Mouse (Mus musculus) neural tube, embryonic 14.5 days (tissue): ENCODE measurements around the gene Rab22a. TPM values are rescaled to one million over a fixed set of nuclear protein-coding genes. Genes with fewer than 3 reads are reported as not detected.
"Not testable (repeated sequence)": the region's sequence is repeated elsewhere in the genome, so short reads cannot be mapped to it uniquely, and the experiment has no call there.

Source experiments
- ATAC-seq: fragments of 200-750 bp; cut with Nextera tagmentation; 2 replicates; pipeline ENCODE4 v1.8.0; 2017; ENCODE audit warnings: low read depth, mild to moderate bottlenecking, moderate TSS enrichment, moderate library complexity
- H3K27ac ChIP-seq: fragments of 300-500 bp; sonication (generic); 2 replicates; pipeline ENCODE4 v1.5.1; 2014; ENCODE audit warnings: low read depth, mild to moderate bottlenecking, control low read depth, low read length, moderate library complexity, mixed read lengths
- H3K27me3 ChIP-seq: fragments of 300-500 bp; sonication (generic); 2 replicates; pipeline ENCODE4 v1.6.1; 2014; ENCODE audit warnings: low read length; ENCODE audit not compliant: control insufficient read depth, insufficient read depth
- H3K36me3 ChIP-seq: fragments of 300-500 bp; sonication (generic); 2 replicates; pipeline ENCODE4 v1.6.1; 2014; ENCODE audit warnings: low read length, mixed read lengths; ENCODE audit not compliant: control insufficient read depth, insufficient read depth
- H3K4me1 ChIP-seq: fragments of 300-500 bp; sonication (generic); 2 replicates; pipeline ENCODE4 v1.6.1; 2014; ENCODE audit warnings: low read length; ENCODE audit not compliant: control insufficient read depth, insufficient read depth
- H3K4me2 ChIP-seq: fragments of 300-500 bp; sonication (generic); 2 replicates; pipeline ENCODE4 v1.6.1; 2014; ENCODE audit warnings: mild to moderate bottlenecking, low read depth, low read length, control low read depth
- H3K4me3 ChIP-seq: fragments of 300-500 bp; sonication (generic); 2 replicates; pipeline ENCODE4 v1.5.1; 2014; ENCODE audit warnings: low read depth, low read length, control low read depth, mixed read lengths
- H3K9ac ChIP-seq: fragments of 300-500 bp; sonication (generic); replicated peaks from 2 replicates; pipeline ENCODE4 v1.6.1; 2014; ENCODE audit warnings: low read depth, mild to moderate bottlenecking, control low read depth, low read length, mixed read lengths
- H3K9me3 ChIP-seq: fragments of 300-500 bp; sonication (generic); 2 replicates; pipeline ENCODE4 v1.6.1; 2016; ENCODE audit warnings: low read length; ENCODE audit not compliant: control insufficient read depth
- WGBS: fragments of 180-500 bp; shearing (Covaris S2); extraction: QIAGEN DNeasy Blood & Tissue Kit; methylation state at CpG from one replicate; pipeline ENCODE4 v1.1.7; 2014; 5-methylcytosine and 5-hydroxymethylcytosine counted together
- polyA plus RNA-seq: library from polyadenylated mRNA; unstranded; fragments of >200 nt; fragmentation: Nextera tagmentation; extraction: Ambion mirVana; gene quantifications from 2 replicates; pipeline ENCODE4 v1.2.1, GENCODE M21; 2014

Rab22a gene
- polyA plus RNA-seq: 35.5 and 38.4 TPM in 2 replicates

DNA sequence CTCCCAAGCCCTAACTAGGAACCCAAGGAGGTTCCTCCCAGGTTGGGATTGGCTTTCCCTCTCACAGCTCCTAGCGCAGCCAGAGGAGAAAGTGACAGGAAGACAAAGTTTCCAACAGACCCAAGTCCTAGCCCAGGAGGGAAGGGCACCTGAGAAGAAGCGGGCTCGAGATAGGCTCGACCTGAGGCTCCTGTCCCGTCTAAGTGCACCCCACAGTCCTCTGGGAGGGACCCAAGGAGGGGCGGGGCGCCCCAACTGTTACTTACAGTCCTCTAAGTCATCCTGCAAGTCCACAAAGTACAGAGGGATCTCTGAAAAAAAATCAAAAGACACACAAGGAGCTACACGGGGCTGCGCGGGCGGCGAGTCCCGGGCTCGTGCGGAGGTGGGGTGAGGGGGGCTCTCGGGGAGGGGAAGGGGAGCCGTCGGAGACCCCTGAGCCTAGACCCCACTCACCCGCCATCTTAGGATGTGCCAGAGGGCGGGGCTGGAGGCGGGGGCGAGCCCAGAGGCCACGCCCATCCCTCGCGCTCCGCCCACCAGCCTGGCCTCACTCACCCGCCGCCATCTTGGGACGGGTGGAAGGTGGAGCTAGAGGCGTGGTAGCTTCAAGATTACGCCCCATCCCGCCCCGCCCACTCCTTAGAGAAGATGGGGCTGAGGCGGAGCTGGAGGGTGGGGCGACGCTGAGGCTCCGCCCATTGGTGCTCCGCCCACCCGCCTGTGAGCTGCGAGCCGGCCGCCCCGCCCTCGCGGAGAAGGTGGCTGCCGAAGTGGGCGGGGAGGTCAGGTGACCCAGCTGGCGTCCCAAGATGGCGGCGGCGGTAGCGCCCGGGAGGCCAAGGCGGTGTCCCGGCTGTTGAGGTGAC lies at the start of gene Rab22a:
Rab22a (plus strand) TSS at position 704 of the 869 bp plus-strand sequence.
- Histone ChIP-seq H3K36me3 (peaks cover 5% of the 10 kb centered on the region; the same call in 1 of the 2 replicates), H3K4me2 (peak within 1 kb of the TSS; percentile 91), H3K27me3 (no peaks in the 10 kb centered on the region), H3K27ac (peak within 1 kb of the TSS; percentile 34), H3K4me1 (peaks cover 14% of the 10 kb centered on the region), H3K4me3 (peak within 1 kb of the TSS; percentile 93), H3K9me3 (no peaks in the 10 kb centered on the region), H3K9ac (peak within 1 kb of the TSS; percentile 75)
- WGBS: under 1% methylated on average over 49 of the region's 55 CpGs
- ATAC-seq: peak; percentile 92

DNA sequence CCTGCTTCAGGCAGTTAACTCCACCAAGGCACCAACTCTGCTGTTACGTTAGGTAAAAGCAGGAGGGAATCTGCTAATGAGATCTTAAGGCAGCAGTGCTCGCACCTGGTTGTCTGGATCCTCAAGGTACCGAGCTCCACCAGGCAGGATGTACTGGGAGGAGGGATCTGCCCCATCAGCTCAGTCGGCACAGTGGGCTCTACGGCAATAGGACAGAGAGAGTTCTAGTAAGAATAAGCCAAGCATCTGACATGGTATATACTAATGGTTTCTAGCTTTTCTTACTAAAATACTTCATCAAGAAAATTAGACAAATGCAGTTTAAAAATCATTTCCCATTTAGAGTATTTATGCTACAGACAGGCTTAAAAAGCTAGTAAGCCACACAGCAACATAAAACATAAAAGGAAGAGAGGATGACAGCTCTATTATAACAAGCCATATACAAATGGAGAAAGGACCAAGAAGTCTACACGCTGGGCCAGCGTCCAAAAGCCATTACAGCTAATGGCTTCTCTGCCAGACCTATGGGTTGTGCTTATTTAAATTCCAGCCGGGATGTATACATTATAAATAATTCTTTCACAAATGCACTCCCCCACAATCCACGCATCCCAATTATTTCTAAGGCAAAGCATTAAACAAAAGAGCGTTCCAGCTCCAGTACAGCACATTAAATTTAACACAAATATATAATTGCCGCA lies 44.0 kb upstream of the Rab22a start:
- H3K4me3 ChIP-seq: no peak overlapping the region
- no peak overlapping the region for H3K27ac ChIP-seq
- 0 out of 2 replicates have a peak, but pooled peaks cover 4% of the 10 kb centered on the region for H3K4me1 ChIP-seq
- H3K27me3 ChIP-seq: no peaks in the 10 kb centered on the region
- WGBS: 48% methylated on average over 11 of the region's 11 CpGs
- 0 out of 2 replicates have a peak, but pooled peaks cover 3% of the 10 kb centered on the region for H3K9me3 ChIP-seq
- ATAC-seq: peak; percentile 31; the same call in 1 of the 2 replicates
- no peak overlapping the region for H3K4me2 ChIP-seq
- no peaks in the 10 kb centered on the region for H3K36me3 ChIP-seq
- no peak overlapping the region for H3K9ac ChIP-seq

DNA sequence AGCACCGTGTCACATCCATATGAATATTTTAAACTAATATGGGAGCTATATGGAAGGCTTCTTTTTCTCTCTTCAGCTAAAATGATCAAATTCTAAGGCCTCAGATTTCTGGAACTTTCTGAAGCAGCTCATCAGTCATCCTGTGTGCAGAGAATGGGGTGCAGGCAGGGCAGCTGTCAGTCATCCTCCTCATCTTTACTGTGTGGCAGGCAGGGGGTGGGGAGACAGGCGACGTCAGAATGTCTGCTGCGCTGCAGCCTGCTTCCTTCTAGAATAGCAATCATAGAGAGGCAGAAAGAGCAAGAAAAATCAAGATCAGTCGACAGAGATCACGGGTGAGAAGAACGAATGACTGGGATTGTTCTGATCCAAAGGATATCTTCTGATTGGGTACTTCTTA lies 43.4 kb upstream of the Rab22a start:
- H3K9me3 ChIP-seq: 0 out of 2 replicates have a peak, but pooled peaks cover 3% of the 10 kb centered on the region
- H3K27ac ChIP-seq: no peak overlapping the region
- WGBS: 46% methylated on average over 7 of the region's 7 CpGs
- no peak overlapping the region for H3K4me3 ChIP-seq
- 0 out of 2 replicates have a peak, but pooled peaks cover under 1% of the 10 kb centered on the region for H3K4me1 ChIP-seq
- H3K9ac ChIP-seq: no peak overlapping the region
- no peaks in the 10 kb centered on the region for H3K27me3 ChIP-seq
- H3K4me2 ChIP-seq: no peak overlapping the region
- H3K36me3 ChIP-seq: no peaks in the 10 kb centered on the region
- ATAC-seq: no peak

DNA sequence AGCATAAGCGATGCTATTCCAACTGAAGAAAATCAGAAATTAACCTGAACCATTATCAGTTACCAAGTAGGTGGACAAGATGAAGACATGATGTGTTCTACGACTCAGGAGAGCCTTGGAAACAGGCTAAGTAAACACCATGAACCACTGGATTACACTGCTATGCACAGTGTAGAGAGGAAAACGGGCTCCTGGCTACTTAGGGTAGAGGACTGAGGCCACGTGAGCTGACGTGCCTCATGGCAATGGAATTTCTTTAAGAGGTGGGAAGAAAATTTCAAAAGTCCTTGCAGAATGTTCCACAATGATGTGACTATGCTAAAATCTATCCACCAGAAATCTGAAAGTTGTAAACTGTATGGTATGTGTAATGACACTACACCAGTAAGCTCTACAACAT lies 40.4 kb upstream of the Rab22a start:
- no peaks in the 10 kb centered on the region for H3K4me1 ChIP-seq
- no peaks in the 10 kb centered on the region for H3K36me3 ChIP-seq
- H3K9ac ChIP-seq: no peak overlapping the region
- no peak overlapping the region for H3K27ac ChIP-seq
- H3K9me3 ChIP-seq: 0 out of 2 replicates have a peak, but pooled peaks cover 3% of the 10 kb centered on the region
- no peak for ATAC-seq
- H3K4me3 ChIP-seq: no peak overlapping the region
- 96% methylated on average over 5 of the region's 5 CpGs for WGBS
- no peaks in the 10 kb centered on the region for H3K27me3 ChIP-seq
- no peak overlapping the region for H3K4me2 ChIP-seq

DNA sequence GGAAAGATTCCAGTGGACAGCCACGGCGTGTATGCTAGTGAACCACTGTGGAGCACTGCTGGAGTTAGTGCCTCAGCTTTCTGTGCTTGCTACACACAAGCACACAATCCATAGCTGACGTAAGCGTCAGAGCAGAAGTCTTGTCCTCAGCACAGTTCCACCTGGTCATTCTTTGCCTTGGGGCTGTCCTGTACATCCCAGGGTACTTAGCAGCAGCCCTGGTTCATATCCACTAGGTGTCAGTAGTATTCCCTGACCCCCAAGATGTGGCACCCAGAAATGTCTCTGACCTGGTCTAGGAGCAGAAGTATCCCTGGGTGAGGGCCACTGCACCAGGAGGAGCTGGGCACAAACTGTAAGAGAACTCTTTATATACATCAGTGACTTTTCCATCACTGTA lies 38.9 kb upstream of the Rab22a start:
- no peak overlapping the region for H3K9ac ChIP-seq
- H3K36me3 ChIP-seq: no peaks in the 10 kb centered on the region
- no peaks in the 10 kb centered on the region for H3K4me1 ChIP-seq
- H3K27ac ChIP-seq: no peak overlapping the region
- H3K9me3 ChIP-seq: 0 out of 2 replicates have a peak, but pooled peaks cover 3% of the 10 kb centered on the region
- no peaks in the 10 kb centered on the region for H3K27me3 ChIP-seq
- WGBS: 98% methylated on average over 4 of the region's 4 CpGs
- ATAC-seq: no peak
- no peak overlapping the region for H3K4me2 ChIP-seq
- no peak overlapping the region for H3K4me3 ChIP-seq

DNA sequence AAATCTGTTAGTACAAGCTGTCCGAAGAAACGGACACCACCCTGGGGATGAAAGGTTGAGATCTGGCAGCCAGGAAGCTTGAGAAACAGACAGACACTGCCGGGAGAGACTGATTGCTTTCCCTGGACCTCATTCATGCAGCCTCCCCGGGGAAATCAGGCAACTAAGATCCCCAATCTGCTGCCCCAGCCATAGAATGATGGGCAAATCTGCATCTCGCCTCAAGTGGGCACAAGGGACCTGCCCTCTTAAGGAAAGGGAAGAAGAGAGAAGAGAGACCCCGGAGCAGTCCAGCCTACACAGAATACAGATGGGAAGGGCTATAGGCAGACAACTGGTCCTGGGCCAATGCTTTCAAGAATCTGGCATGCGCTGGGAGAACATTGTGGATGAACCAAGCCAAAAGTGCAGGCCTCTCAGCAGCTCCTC lies 37.4 kb upstream of the Rab22a start:
- Histone ChIP-seq H3K4me1 (no peaks in the 10 kb centered on the region), H3K9ac (no peak overlapping the region), H3K4me3 (no peak overlapping the region), H3K27me3 (no peaks in the 10 kb centered on the region), H3K4me2 (no peak overlapping the region), H3K9me3 (no peaks in the 10 kb centered on the region), H3K36me3 (no peaks in the 10 kb centered on the region), H3K27ac (no peak overlapping the region)
- ATAC-seq: no peak
- 39% methylated on average over 7 of the region's 7 CpGs for WGBS

DNA sequence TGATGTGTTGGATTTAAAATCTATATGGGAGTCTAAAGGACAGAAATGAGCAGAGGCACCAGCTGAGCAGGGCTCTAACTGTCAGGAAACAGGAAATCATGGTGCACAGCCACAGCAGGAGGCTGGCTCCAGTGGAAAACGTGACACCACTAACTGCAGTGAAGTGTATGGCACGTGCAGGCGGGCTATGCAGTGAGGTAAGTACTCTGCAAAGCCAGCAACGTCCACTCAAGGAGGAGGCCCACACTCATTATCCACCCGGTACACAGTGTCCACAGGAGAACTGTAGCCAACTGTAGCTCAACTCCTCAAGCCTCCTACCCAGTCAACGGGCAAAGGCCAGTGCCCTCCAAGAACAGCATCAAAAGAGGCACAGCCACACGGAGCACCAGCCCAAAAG lies 34.9 kb upstream of the Rab22a start:
- Histone ChIP-seq H3K36me3 (no peaks in the 10 kb centered on the region), H3K9ac (no peak overlapping the region), H3K4me3 (no peak overlapping the region), H3K27ac (no peak overlapping the region), H3K27me3 (no peaks in the 10 kb centered on the region), H3K4me2 (no peak overlapping the region), H3K9me3 (no peaks in the 10 kb centered on the region), H3K4me1 (no peaks in the 10 kb centered on the region)
- no peak for ATAC-seq
- WGBS: 79% methylated on average over 7 of the region's 7 CpGs

DNA sequence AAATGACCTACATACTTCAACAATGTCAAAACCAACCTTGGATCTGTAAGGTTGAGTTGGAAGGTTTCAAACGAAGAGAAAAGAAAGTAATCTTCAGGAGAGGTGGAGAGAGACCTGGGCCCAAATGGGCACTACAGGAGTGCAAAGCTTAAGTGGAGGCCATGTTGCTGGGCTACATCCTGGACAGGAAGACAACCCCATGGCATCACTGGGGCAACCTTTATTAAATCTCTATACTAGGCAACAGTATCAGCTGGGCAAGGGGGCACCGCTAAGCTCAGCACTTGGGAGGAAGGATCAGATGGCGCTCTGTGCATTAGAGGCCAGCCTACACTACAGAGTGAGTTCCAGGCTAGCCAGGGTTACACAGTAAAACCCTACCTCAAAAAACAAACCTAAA lies 33.8 kb upstream of the Rab22a start:
- no peak overlapping the region for H3K27ac ChIP-seq
- H3K27me3 ChIP-seq: no peaks in the 10 kb centered on the region
- H3K36me3 ChIP-seq: no peaks in the 10 kb centered on the region
- H3K4me2 ChIP-seq: no peak overlapping the region
- H3K4me1 ChIP-seq: no peaks in the 10 kb centered on the region
- no peak overlapping the region for H3K9ac ChIP-seq
- H3K4me3 ChIP-seq: no peak overlapping the region
- WGBS: 97% methylated on average over 3 of the region's 3 CpGs
- no peak for ATAC-seq
- no peaks in the 10 kb centered on the region for H3K9me3 ChIP-seq

DNA sequence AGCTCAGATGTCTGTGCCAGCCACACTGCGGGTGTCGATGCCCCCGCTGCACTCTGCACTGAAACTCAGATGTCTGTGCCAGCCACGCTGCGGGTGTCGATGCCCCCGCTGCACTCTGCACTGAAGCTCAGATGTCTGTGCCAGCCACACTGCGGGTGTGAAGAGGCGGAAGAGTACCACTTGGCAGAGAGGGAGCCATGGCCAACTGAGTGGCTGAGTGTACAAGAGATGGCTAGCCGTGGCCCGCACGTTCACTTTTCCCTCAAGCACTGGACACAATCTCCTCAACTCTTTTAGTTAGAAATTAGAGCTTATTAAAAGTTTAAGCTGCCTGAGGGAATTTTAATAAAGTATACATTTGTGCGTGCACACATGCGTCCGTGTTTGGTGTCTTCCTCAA lies 25.5 kb upstream of the Rab22a start:
- H3K9me3 ChIP-seq, H3K27me3 ChIP-seq, H3K27ac ChIP-seq, H3K4me1 ChIP-seq, H3K36me3 ChIP-seq, H3K4me2 ChIP-seq, ATAC-seq, H3K9ac ChIP-seq, H3K4me3 ChIP-seq: not testable (repeated sequence)
- WGBS: 92% methylated on average over 15 of the region's 15 CpGs
